Mouse (Mus musculus): Measurements from ENCODE around the gene St3gal4.

St3gal4 gene

DNA sequence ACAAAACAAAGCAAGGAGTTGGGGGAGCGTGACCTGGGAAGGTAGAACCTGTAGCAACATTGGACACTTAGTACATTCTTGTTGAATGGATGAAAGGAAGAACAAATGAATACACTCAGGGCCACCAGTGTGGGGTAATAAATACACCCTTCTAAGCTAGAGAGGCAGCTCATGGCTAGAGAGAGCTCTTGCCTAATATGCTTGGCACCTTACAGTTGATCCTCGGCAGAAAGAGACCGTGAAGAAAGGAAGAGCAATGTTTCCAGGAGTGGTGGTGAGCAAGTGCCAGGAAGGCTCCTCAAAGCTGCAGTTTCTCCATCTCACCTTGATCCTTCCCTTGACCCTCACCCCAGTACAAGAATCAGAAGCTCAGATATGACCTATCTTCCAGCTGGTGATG is 9.5 kb upstream of the St3gal4 start:
- DNase-seq (ENCODE audit: low spot score in 2 of 2) = no peak

DNA sequence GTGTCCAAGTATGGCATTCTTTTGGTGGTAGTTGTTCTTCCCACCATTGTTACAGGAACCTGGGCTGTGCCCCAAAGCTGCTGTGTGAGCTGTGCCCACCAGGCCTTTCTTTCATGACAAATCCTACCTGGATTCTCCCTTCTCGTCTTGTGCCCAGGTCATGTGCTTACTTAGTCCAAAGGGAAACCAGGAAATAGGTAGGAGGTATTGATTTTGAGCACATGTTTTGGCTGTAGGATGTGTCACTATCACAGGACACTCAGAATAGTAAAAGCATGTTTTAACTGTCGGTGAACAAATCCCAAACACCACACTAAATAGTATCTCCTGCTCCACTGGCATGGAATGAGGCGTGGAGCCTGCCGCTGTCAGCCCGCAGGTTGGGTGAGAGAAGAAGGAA is 8.5 kb upstream of the St3gal4 start:
- no peak for DNase-seq (ENCODE audit: low spot score in 2 of 2)

DNA sequence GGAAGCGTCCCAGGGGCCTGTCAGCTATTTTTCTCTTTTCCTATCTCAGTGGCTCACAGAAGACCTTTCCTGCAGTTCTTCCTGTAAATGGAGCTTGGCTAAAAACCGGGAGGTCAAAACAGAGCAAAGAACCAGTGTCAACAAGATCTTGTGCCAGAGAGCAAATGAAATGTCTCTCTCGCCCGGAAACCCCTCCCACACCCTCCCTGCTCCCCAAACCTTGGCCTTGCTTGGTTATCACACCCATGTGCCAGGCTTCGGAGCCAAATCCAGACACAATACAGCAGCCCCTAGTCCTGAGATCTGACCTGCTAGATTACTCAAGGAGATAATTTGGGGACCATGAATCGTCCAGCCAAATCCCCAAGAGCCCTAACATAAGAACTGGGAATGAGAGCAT is 8.1 kb upstream of the St3gal4 start:
- DNase-seq (ENCODE audit: low spot score in 2 of 2) = no peak

DNA sequence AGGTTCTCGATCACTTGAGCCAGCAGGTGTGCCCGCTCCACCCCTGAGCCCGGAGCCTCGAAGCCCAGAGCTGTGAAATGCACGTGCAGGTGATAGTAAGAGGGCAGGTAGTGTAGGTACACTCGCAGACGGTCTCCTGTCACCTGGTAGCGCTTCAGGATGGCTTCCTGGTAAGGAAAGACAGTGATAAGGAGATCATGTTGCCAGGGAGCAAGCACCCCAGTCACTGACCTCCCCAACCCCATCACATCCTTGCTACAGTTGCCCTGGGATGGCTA is 5.5 kb upstream of the St3gal4 start:
- DNase-seq (ENCODE audit: low spot score in 2 of 2) = no peak

DNA sequence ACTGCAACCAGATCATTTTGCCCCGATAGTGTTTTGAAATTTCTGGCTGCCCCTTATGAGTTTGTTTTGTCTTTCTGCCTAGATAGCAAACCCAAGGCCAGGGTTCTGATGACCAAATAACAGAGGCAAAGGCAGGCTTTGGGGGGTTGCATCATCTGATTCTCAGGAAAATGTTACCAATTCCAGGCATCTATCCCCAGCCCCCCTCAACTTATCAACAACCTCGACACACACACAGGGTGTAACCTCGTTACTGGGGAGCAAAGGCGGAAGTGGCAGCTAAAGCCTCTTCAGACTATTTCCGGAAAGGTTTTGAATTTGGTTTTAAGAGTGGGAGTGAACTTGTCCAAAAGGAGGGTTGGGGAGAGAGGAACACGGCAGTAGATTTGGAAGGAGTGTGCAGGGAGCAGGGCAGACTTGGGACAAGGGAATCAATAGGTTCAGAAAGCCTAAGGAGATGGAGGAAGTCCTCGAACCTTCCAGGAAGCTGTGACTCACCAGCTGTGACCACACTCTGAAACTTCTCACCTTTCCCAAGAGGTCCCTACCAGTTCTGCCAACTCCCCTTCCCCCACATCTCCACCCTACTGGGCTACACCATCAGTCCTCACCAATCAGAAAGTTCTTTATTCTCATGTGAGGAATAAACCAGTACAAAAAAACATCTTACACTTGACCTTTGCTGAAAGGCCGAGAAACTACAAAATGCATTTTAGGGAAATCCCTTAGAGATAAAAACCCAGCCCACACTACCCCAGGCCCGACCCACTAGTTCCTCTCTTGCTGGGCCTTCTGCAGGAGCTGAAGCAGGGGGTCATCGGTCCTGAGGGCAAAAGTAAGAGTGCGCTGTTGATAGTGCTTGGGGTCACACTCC is 5.0 kb upstream of the St3gal4 start:
- DNase-seq (ENCODE audit: low spot score in 2 of 2) = peak; percentile 21 to 42

DNA sequence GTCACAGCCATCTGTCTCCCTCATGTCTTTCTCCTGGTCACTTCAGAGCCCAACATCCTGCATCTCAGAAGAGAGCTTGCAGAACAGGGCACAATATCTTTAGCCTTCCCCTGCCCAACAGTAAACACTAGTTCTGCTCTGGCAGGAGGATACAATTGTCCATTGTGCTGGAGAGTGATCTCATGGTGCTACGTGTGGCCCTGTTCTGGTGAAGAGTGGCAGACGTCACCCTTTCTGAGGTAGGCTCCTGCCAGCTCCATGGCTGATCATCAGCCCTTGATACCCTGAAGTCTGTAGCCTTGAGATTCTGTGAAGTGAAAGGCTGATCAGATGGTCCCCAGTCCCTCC is 4.4 kb upstream of the St3gal4 start:
- DNase-seq (ENCODE audit: low spot score in 2 of 2) = no peak

DNA sequence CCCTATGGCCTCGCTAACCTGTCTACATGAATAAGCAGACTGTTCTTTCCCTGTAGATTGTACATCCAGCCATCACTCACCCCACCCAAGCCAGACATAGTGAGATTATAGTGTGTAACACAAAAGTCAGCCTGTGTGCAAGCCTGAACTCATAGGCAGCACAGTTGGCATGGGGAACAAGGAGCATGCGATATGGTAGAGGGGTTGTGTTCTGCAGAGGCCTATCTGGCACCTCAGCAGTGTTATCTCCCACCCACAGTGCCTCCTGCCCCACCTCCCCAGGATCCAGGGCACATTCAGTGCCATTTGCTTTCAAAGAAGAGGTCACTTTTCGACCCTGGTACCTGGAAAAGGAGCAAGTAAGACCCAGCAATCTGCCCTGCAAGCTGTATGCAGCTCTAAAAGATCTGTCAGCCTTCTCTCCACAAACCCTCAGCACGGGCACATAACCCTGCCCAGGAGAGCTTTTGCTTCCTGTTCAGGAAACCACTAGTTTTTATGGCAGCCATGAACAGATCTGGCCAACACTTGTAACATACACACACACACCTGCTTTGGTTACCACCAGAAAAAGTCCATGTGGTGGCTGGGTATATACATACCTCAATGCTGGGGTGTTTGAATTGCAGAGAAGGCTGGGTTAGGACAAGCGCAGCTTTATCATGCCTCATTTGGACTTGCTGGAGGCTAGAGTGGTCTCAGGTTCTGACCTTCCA is 3.6 kb upstream of the St3gal4 start:
- DNase-seq (ENCODE audit: low spot score in 2 of 2) = no peak

DNA sequence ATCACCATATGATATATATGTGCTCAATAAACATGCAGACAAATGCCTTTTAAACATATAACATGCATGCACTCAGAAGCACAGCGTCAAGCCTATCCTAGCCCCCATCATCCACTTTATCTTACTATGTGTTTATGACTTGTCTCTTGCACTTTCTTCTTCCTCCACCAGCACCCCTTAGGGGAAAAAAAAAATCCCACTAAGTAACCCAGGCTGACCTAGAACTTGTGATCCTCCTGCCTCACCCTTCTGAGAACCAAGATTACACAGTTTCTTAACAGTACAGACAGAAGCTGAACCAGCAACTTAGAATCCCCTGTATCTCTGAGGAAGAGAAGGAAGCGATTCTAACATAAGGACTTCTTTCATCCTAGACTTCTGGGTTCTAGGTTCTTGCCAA is 505 bp downstream of the St3gal4 start:
- no peak for DNase-seq (ENCODE audit: low spot score in 2 of 2)

DNA sequence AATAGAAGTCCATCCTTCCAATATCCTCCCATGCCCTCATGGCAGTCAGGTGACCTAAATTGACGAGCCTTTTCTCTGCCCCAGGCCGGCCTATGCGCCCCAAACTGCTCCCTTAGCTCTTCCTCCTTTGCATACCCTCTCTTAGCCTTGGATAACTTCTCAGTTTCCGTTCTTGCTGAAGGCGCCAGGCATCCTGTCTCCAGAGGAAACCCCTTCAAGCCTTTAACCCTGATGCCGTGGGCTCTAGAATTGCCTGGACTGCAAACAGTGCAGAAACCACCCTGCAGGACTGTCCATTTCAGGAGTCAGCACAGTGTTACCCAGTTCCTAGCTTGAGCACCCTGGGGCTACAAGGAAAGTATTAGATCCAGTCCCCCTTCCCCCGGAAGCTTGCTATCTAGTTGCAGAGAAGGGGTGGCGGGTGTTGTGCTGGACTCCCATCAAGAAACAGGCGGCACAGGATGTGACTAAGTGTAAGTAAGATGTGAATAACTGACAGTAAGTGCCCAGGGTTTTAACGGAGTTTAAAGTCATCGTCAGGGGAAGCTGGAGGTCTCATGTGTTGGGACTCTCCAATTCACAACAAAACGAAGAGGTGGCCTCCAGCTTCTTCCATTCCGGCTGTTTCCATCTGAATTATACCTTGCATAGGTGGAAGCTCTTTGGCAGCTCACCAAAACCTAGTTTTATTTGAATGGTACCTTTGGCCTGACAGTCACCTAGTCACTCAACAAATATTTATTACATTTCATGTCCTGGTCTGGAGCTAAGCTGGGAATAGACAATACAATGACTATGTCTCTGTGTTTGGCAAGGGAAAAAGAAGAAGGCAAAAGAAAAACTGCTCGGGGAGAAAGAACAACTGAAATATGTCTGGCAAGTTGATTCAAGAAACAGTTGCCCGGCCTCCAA is 1.4 kb downstream of the St3gal4 start:
- peak; percentile 34 to 43 for DNase-seq (ENCODE audit: low spot score in 2 of 2)

DNA sequence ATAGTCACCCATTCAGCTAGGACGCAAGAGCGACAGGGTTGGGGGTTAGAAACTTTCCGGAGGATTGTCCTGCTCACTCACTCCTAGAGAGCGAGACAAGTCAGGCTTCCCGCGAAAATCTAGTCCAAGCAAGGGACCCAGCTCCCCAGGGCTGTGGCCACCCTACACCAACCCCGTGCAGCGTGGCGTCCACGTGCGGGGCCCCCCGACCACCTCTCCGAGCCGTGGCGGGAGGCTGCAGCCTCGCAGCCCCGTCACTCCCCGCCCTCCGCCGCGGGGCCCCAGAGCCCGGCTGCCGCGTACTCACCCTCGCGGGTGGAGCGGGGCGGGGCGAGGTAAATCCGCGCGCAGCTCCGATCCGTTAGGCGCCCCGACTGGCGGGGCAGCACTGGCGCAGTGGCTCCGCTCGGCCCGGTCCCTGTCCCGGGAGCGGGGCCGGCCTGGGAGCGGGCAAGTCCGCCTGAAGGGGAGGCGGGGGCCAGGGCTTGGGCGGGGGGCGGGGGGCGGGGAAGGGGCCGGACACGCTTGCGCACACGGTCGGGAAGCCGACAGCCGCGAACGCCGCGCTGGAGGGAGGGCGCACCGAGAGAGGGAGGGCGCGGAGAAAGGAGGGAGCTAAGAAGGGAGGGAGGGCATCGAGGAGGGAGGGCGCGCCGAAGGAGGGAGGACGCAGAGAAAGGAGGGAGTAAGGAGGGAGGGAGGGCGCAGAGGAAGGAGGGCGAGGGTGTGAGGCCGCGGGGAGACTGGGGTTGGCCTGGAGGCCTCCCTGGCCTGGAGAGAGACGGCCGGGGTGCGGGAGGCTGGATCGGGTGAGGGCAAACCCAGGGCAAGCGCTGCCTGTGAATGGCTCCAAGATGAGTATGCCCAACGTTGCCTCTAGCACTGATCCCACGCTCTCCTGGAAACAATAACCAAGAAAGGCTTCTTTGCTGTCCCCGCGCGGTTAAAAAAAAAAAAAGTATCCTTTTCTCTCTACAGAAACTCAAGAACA is 2.4 kb downstream of the St3gal4 start:
- peak; percentile 73 to 76 for DNase-seq (ENCODE audit: low spot score in 2 of 2)

DNA sequence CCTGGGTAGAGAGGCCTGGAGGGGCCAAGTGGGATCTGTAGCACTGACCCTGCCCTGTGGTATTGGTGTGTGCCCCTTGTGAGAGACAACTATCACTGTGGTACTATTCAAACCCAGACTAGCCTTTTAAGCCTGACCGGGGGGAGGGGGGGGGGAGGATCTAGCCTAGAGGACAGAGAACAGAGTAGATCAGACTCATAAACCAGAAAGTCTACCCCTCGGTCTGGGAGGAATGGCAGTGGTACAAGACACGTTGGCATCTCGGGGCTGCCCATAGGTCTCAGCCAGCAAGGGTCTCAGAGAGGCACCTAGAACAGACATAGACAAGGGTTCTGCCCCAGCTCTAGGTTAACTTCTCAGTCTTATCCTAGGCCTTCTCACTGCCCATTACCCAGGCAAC is 3.3 kb downstream of the St3gal4 start:
- DNase-seq (ENCODE audit: low spot score in 2 of 2) = no peak

DNA sequence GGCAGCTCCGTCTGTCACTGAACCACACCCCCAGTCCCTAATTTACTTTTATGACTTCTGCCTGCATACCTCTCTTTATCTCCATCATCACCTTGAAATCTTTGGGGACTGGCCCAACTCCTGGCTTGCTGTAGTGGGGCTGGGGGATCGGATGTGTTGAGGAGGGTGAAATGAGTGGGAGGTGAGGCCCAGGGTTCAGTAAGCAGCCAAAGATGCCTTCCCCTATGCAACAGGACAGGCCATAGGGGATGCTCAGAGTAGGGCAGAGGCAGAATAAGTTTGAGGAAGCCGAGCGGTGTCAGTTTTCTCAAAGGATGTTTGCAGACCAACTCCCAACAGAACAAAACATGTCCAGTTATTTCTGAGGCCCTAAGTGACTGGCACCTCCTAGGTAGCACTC is 3.8 kb downstream of the St3gal4 start:
- no peak for DNase-seq (ENCODE audit: low spot score in 2 of 2)

DNA sequence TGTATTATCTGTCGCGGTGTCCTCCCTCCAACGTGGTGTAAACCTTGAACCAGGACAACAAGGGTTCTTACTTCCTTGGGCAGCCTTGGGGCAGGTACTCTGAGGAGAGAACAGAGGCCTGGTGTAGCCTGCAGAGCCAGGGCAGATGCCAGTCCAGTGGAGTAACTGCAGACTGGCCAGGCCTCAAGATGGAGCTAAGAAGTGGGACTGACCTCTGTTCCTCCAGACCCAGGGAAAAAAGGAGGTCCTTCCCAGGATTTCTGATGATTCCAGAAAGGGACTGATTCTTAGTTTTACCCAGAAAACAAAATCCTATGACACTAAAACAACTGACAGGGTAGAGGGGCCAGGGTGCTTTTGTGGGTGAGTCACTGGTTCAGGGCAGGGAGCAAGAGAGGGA is 4.8 kb downstream of the St3gal4 start:
- no peak for DNase-seq (ENCODE audit: low spot score in 2 of 2)

DNA sequence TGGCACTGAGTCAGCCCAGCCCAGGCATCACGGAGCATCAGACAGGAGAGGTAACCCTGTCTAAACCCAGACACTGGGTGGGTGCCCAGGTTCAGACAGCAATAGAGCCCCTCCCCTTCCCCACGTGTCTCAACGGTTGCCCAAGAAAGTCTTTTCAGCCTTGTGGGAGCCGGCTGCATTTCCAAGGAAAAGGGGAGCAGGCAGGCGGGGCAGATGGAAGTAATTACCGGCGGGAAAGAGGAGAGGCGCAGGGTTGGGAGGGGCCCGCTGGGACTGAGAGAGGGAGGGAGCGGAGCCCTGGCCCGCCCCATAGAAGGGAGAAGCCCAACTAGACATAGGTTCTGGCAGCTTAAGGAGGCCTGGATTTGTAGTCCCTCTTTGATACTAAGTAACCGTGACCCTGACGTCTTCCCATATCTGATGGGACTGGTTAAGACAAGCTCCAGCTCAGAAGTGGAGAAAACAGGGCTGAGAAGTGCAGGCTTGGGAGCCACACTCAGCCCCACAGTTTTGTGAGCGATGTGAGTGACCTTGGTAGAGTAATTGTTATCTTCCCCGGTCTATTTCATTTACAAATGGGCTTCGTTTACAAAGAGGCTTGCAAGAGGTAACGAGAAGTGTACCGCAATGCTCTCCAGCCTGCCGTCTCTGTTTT is 7.0 kb downstream of the St3gal4 start:
- no peak for DNase-seq (ENCODE audit: low spot score in 2 of 2)

DNA sequence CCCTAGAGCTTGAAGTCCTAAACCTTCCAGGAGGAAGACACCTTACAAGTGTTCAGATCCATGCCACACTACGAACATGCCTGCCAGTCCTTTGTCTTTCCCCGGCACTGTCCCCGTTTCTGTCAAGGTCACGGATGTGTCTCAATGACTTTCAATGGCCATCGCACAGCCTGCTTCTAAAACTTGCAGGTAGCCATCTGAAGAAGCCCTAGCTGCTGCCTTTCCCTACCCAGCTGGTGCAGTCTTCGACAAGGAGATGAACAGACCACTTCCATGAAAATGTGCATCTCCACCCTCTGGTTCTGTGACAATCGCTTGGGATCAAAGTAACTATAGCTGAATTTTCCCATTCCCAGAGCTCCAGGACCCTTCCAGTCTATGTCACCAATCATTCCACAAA is 7.6 kb downstream of the St3gal4 start:
- DNase-seq (ENCODE audit: low spot score in 2 of 2) = no peak

DNA sequence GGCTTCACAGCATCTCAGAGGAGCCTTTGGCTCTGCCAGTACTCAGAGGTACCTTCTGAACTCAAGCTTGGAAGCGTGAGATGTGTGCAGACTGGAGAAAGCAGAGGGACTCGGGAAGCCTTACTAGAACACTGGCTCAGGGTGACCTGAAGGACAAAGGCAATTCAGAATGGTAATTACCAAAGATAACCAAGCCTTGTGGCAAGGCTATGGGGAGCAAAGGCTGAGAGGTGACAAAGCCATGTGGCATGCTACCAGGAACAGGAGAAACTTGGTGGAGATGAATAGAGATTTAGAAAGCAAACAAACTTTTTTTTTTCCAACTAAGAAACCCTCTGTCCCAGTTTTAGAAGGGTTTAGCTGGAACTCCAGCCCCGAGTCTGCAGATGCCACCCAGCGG is 8.5 kb downstream of the St3gal4 start:
- no peak for DNase-seq (ENCODE audit: low spot score in 2 of 2)

DNA sequence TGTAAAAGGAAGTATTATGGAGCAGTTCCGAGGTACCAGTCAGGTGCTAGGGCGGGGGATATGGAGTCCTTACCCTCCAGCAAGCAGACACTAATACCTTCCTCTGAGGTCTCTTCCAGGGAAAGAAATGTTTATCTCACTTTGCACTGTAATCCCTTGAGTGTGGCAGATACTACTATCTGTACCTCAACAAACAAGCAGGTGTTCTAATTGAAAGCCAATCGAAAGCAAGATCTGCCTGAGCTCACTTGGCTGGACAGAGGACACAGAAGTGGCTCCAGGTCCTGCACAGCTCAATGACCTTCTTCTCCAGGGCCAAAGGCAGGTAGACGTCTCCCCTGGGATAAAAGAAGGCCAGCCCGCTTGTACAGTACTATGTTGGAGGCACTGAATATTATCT is 9.0 kb downstream of the St3gal4 start:
- no peak for DNase-seq (ENCODE audit: low spot score in 2 of 2)

DNA sequence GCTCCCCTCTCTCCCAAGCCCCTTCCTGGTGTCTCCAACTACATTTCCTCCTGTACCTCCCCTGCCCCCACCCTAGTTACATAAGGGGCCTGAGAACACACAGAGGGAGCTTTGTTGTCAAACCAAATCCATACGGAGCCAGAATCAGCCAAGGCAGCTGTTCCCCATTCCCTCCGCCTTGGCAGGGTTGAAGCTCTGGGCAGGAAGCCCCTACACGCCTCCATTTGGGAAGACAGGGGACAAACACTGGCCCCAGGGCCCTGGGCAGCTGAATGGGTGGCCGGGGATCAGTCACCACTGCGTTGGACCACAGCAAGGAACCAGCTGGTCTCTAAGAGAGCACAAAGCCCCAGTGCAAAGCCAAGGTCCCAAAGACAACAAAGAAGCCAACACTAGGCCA is 10.2 kb downstream of the St3gal4 start:
- DNase-seq (ENCODE audit: low spot score in 2 of 2) = no peak

DNA sequence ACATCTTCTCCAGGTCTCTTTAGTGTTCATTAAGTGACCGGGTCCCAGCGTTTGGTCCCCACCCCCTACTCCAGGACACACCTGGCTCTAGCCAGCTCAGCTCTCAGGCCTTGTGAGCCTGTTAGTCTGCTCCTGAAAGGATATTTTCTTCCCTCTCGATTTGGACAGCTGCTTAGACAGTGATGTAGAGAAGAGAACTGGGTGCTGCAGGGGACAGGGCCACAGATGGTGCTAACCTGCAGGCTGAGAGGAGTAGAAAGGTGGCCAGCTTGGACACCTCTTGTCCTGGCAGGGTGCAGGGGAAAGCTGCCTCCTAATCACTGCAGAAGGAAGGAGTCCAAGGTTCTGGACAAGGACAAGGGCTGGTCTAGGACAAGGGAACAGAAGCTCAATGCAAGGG is 11.0 kb downstream of the St3gal4 start:
- DNase-seq (ENCODE audit: low spot score in 2 of 2) = no peak

DNA sequence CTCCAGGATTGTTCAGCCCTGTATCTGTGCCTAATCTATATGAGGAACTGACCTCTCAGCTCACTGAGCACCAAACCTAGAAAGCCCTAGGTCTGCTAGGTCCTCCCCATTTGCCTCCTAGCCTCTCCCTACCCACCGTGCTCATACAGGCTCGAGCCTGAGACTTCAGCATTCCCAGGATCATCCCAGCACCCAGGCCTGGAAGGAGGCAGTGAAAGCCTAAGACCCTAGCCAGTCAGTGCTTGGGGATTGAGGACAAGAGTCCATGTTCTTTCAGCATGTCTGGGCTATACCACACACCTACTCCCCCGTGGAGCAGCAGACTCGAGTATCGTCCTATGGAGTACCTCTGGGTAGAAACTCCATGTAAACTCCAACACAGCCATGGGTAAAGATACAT is 11.7 kb downstream of the St3gal4 start:
- DNase-seq (ENCODE audit: low spot score in 2 of 2) = no peak

Measured in thymus, postnatal 10 days (tissue).